Mouse (Mus musculus): ENCODE results near the gene Usp22. TPM values are rescaled to one million over a fixed set of nuclear protein-coding genes. Genes with fewer than 3 reads are reported as not detected.

Gene Usp22
- polyA plus RNA-seq, 1 experiment from 2014 or later = 87.8 TPM

DNA sequence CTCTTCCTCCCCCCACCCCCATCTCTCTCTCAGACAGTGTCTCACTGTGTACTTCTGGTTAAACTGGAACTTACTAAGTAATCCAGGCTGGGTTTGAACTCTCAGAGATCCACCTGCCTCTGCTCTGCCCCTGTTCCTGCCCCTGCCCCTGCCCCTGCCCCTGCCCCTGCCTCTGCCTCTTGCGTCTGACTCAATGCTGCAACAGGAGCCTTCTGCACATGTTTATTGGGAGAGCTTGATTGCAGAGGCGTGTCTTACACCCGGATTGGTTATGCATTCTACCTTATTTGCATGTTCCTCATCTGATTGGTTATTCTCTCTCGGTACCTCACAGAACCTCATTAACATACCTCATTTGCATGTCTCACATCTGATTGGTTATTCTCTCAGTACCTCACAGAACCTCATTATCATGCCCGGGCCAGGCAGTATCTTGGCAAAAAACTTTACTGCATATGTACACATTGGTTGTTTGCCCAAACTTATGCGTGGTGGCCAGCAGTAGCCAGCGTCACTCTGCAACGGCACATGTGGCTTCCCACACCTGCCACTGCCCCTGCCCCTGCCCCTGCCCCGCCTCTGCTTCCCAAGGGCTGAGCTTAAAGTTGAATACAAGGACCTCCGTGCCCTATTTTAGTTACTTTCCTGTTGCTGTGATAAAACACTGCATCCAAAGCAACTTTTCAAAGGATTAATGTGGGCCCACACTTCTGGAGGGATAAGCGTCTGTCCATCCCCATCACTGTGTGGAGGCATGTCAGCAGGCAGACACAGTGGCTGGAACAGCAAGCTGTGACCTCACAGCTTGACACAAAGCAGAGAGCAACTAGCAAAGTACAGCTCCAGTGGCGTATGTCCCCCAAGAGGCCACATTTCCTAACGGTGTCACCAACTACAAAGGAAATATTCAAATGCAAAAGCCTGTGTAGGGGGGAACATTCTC, 72.2 kb downstream of the Usp22 start:
- H3K27me3 ChIP-seq = peaks cover 24% of the 10 kb centered on the region

More for the DNA sequence above, 72.2 kb downstream of the Usp22 start:
- ChIA-PET CTCF (no interaction called here), POLR2A (no interaction called here)
- no peak for DNase-seq (ENCODE audit: low read depth, low spot score)
- TF ChIP-seq CTCF (IDR thresholded peaks at IDR 0.05) = no peak
- in situ Hi-C loops (cut with MboI; ENCODE audit: low pct_unique_long_range_greater_than_20kb) = loop anchor here (10.0 kb wide), 2 partner anchors 132 to 302 kb away; no protein-coding TSS in a partner anchor
- ATAC-seq = no peak

Other genes with a start within 250 kb of the Usp22 start
- 54.6 TPM for gene Map2k3, start 243.0 kb downstream of the Usp22 start, polyA plus RNA-seq (2021)
- not detected for gene Kcnj12, start 152.5 kb downstream of the Usp22 start, polyA plus RNA-seq (2021)
- not detected for gene Tnfrsf13b, start 48.3 kb downstream of the Usp22 start, polyA plus RNA-seq (2021)
- not detected for gene Aldh3a1, start 32.5 kb upstream of the Usp22 start, polyA plus RNA-seq (2021)
- 49.7 TPM for gene Aldh3a2, start 92.4 kb upstream of the Usp22 start, polyA plus RNA-seq (2021)
- not detected for gene Slc47a2, start 167.8 kb upstream of the Usp22 start, polyA plus RNA-seq (2021)
- 0.09 TPM for gene Slc47a1, start 203.3 kb upstream of the Usp22 start, polyA plus RNA-seq (2021)